Mouse (Mus musculus) olfactory bulb, adult 2 months (tissue): ENCODE data around the gene Gapdh. TPM values are rescaled to one million over a fixed set of nuclear protein-coding genes. Genes with fewer than 3 reads are reported as not detected.

Experiments used
- H3K27ac ChIP-seq: fragments of 200-500 bp; 2 replicates; pipeline ENCODE4 v1.5.1; 2012; ENCODE audit warnings: low read depth, low read length; ENCODE audit not compliant: insufficient read depth
- H3K4me1 ChIP-seq: fragments of 200-500 bp; 2 replicates; pipeline ENCODE4 v1.6.1; 2012; ENCODE audit warnings: low read length; ENCODE audit not compliant: control insufficient read depth, insufficient read depth
- H3K4me3 ChIP-seq: fragments of 200-500 bp; 2 replicates; pipeline ENCODE4 v1.5.1; 2012; ENCODE audit warnings: mild to moderate bottlenecking, low read depth, low read length, moderate library complexity; ENCODE audit not compliant: insufficient read depth
- CTCF ChIP-seq: fragments of 200-500 bp; IDR thresholded peaks from 2 replicates; pipeline ENCODE4 v1.5.1; 2012; ENCODE audit warnings: low read depth, mild to moderate bottlenecking, low read length, moderate library complexity; ENCODE audit not compliant: insufficient read depth
- POLR2A ChIP-seq: fragments of 200-500 bp; IDR thresholded peaks from 2 replicates; pipeline ENCODE4 v1.6.1; 2012; ENCODE audit warnings: mild to moderate bottlenecking, low read depth, low read length, moderate library complexity; ENCODE audit not compliant: insufficient read depth
- WGBS: fragments of 180-500 bp; shearing (Covaris S2); methylation state at CpG from one replicate; pipeline ENCODE4 v1.1.7; 2018; 5-methylcytosine and 5-hydroxymethylcytosine counted together
- polyA plus RNA-seq: library from polyadenylated mRNA; stranded (reverse); fragments of >200 nt; gene quantifications from 2 replicates; pipeline ENCODE4 v1.2.4, GENCODE M21; 2012; ENCODE audit warnings: low replicate concordance; ENCODE audit not compliant: missing spikeins, insufficient read depth, insufficient read length

Gapdh gene
- polyA plus RNA-seq, 1 experiment, result not detected

GRCm38 (mm10) chr6:125129710-125130402 is 36.4 kb downstream of the Gapdh start:
- TF ChIP-seq POLR2A, result no peak
- no peak for TF ChIP-seq CTCF
- H3K4me1 ChIP-seq, result 0 out of 2 replicates have a peak, but pooled peaks cover 4% of the 10 kb centered on the region
- H3K27ac ChIP-seq, result no peak overlapping the region
- WGBS, result 84% methylated on average over 20 of the region's 20 CpGs
- H3K4me3 ChIP-seq, result no peak overlapping the region

- no peak for TF ChIP-seq CTCF
- no peak for TF ChIP-seq POLR2A
- H3K4me3 ChIP-seq, result no peak overlapping the region
- no peak overlapping the region for H3K27ac ChIP-seq
- H3K4me1 ChIP-seq, result 0 out of 2 replicates have a peak, but pooled peaks cover 4% of the 10 kb centered on the region
- 88% methylated on average over 12 of the region's 12 CpGs for WGBS
These were observed 37.5 kb downstream of the Gapdh start for GRCm38 (mm10) chr6:125128724-125129123.

- Histone ChIP-seq H3K4me3 (no peak overlapping the region), H3K4me1 (no peaks in the 10 kb centered on the region), H3K27ac (no peak overlapping the region)
- WGBS, result 82% methylated on average over 8 of the region's 8 CpGs
- no peak for TF ChIP-seq CTCF
These were observed 46.9 kb downstream of the Gapdh start for GRCm38 (mm10) chr6:125119387-125119786.

DNA sequence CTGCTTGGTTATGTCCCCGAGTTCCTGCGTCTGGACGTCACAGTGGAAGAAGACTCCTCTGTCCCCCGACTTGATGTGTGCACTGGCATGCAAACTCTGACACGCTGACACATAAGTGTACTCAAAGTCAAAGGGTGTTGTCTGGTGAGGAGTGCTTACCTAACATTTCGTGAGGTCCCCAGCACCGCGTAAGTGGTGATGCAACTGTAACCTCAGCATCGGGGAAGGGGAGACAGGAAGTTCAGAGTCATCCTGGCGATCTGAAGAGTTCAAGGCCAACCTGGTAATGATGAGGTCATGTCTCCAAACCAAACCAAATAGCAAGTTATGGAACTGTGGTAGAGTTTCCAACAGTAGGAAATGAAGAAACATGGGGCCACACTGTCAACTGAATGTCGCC is 53.7 kb downstream of the Gapdh start:
- Histone ChIP-seq H3K27ac (no peak overlapping the region), H3K4me1 (no peaks in the 10 kb centered on the region), H3K4me3 (no peak overlapping the region)
- WGBS, result 95% methylated on average over 11 of the region's 11 CpGs
- no peak for TF ChIP-seq POLR2A

Other genes with a start within 250 kb of the Gapdh start
- not detected in 2 replicates for gene Ptms, start 246.4 kb downstream of the Gapdh start, polyA plus RNA-seq
- not detected in 2 replicates for gene Mlf2, start 235.1 kb downstream of the Gapdh start, polyA plus RNA-seq
- gene Cops7a, start 200.9 kb downstream of the Gapdh start, polyA plus RNA-seq, result 255 TPM in 1 of 2 replicates, not detected in the other
- not detected in 2 replicates for gene Pianp, start 169.8 kb downstream of the Gapdh start, polyA plus RNA-seq
- 212 TPM in 1 of 2 replicates, not detected in the other for gene Zfp384, start 157.3 kb downstream of the Gapdh start, polyA plus RNA-seq
- gene Ing4, start 126.7 kb downstream of the Gapdh start, polyA plus RNA-seq, result not detected in 2 replicates
- not detected in 2 replicates for gene Acrbp, start 116.8 kb downstream of the Gapdh start, polyA plus RNA-seq
- not detected in 2 replicates for gene Lpar5, start 98.5 kb downstream of the Gapdh start, polyA plus RNA-seq
- 91.6 and 138 TPM in 2 replicates for gene Chd4, start 70.5 kb downstream of the Gapdh start, polyA plus RNA-seq
- not detected in 2 replicates for gene Nop2, start 34.6 kb downstream of the Gapdh start, polyA plus RNA-seq
- not detected in 2 replicates for gene Iffo1, start 21.2 kb downstream of the Gapdh start, polyA plus RNA-seq
- gene Ncapd2, start 25.2 kb upstream of the Gapdh start, polyA plus RNA-seq, result not detected in 2 replicates
- gene Mrpl51, start 25.3 kb upstream of the Gapdh start, polyA plus RNA-seq, result not detected in 2 replicates
- 312 and 918 TPM in 2 replicates for gene Vamp1, start 49.1 kb upstream of the Gapdh start, polyA plus RNA-seq
- not detected in 2 replicates for gene Tapbpl, start 65.4 kb upstream of the Gapdh start, polyA plus RNA-seq
- not detected in 2 replicates for gene Cd27, start 70.5 kb upstream of the Gapdh start, polyA plus RNA-seq
- gene Tuba3a, start 119.6 kb upstream of the Gapdh start, polyA plus RNA-seq, result not detected in 2 replicates
- not detected in 2 replicates for gene Ltbr, start 147.4 kb upstream of the Gapdh start, polyA plus RNA-seq
- gene Scnn1a, start 154.2 kb upstream of the Gapdh start, polyA plus RNA-seq, result not detected in 2 replicates
- gene Tnfrsf1a, start 182.9 kb upstream of the Gapdh start, polyA plus RNA-seq, result not detected in 2 replicates
- not detected in 2 replicates for gene Plekhg6, start 214.3 kb upstream of the Gapdh start, polyA plus RNA-seq